Mouse (Mus musculus) MEL (cell line): ENCODE measurements at regions not wholly inside any gene's neighbourhood (a gene's known extent, or its start where the extent isn't known, plus 50 kb on each side); places are given as distances from the start of the nearest gene placed in this dataset.

ENCODE experiments used
- CHD2 ChIP-seq: IDR thresholded peaks from 2 replicates; pipeline ENCODE4 v1.6.1; 2011; ENCODE audit warnings: low read length, improper control_type of control experiment
- CTCF ChIP-seq, 3 experiments: IDR thresholded peaks in 2 of 3; conservative IDR thresholded peaks in 1 of 3; 2 replicates each; pipeline ENCODE4 v1.5.1; 2011 to 2012; ENCODE audit warnings: low read length in 3 of 3, low read depth in 2 of 3, mild to moderate bottlenecking in 2 of 3, improper control_type of control experiment in 1 of 3, inconsistent platforms in 1 of 3, mixed read lengths in 1 of 3, moderate library complexity in 1 of 3; ENCODE audit not compliant: control insufficient read depth in 1 of 3, insufficient read depth in 1 of 3, poor library complexity in 1 of 3, severe bottlenecking in 1 of 3
- E2F4 ChIP-seq: IDR thresholded peaks from 2 replicates; pipeline ENCODE4 v1.6.1; 2011; ENCODE audit warnings: low read depth, low read length, improper control_type of control experiment, borderline replicate concordance
- GABPA ChIP-seq: IDR thresholded peaks from 2 replicates; pipeline ENCODE4 v1.6.1; 2012; ENCODE audit warnings: low read depth, mild to moderate bottlenecking, inconsistent platforms, low read length, improper control_type of control experiment, moderate library complexity
- GATA1 ChIP-seq: IDR thresholded peaks from 2 replicates; pipeline ENCODE4 v1.6.1; 2011; ENCODE audit warnings: low read depth, low read length, improper control_type of control experiment
- JUND ChIP-seq: IDR thresholded peaks from 2 replicates; pipeline ENCODE4 v1.6.1; 2011; ENCODE audit warnings: low read depth, mild to moderate bottlenecking, improper control_type of control experiment, low read length
- MAFK ChIP-seq: IDR thresholded peaks from 2 replicates; pipeline ENCODE4 v1.6.1; 2011; ENCODE audit warnings: low read depth, mild to moderate bottlenecking, low read length, improper control_type of control experiment, borderline replicate concordance
- MEF2A ChIP-seq: IDR thresholded peaks from 2 replicates; pipeline ENCODE4 v1.6.1; 2014; ENCODE audit warnings: low read depth, mild to moderate bottlenecking, inconsistent platforms, low read length, improper control_type of control experiment; ENCODE audit not compliant: poor library complexity, insufficient replicate concordance, severe bottlenecking; ENCODE audit errors: extremely low read depth
- POLR2A ChIP-seq, 2 experiments: IDR thresholded peaks; 2 replicates each; pipeline ENCODE4 v1.6.1; 2011 to 2012; ENCODE audit warnings: low read length in 2 of 2, mild to moderate bottlenecking in 2 of 2, control low read depth in 1 of 2, improper control_type of control experiment in 1 of 2, low read depth in 1 of 2, moderate library complexity in 1 of 2; ENCODE audit not compliant: control insufficient read depth in 1 of 2, insufficient read depth in 1 of 2, poor library complexity in 1 of 2
- TBP ChIP-seq: IDR thresholded peaks from 2 replicates; pipeline ENCODE4 v1.8.0; 2011; ENCODE audit warnings: low read depth, low read length, improper control_type of control experiment
- UBTF ChIP-seq: IDR thresholded peaks from 2 replicates; pipeline ENCODE4 v1.6.1; 2012; ENCODE audit warnings: low read depth, mild to moderate bottlenecking, inconsistent platforms, low read length, improper control_type of control experiment, moderate library complexity, borderline replicate concordance; ENCODE audit not compliant: insufficient read depth
- ZNF384 ChIP-seq: IDR thresholded peaks from 2 replicates; pipeline ENCODE4 v1.6.1; 2012; ENCODE audit warnings: low read depth, mild to moderate bottlenecking, inconsistent platforms, low read length, improper control_type of control experiment

DNA sequence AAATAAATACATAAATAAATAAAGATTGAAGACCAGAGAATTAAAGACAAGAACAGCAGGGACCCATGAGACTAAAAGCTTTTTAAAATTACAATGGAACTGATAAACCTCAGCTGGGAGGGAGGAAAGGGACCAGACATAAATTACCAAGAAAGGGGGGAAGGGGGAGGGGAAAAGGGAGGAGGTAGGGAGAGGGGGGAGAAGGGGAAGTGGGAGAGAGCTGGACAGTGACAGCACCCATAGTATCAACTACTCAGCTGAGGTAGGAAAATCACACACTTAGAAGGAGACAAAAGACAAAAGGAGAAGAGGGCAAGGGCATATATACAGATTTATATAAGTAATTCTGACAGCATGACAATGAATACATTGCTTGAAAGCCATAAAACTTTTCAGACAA lies 626.4 kb upstream of the Adam5 start:
- TF ChIP-seq TBP (no peak), POLR2A (IDR thresholded peaks at IDR 0.05; ENCODE audit: control insufficient read depth in 1 of 2, insufficient read depth in 1 of 2, low read depth in 1 of 2, low read length in 2 of 2, poor library complexity in 1 of 2) (no peak), CTCF (IDR thresholded peaks at IDR 0.05 in 2 of 3, conservative IDR thresholded peaks at IDR 0.05 in 1 of 3; ENCODE audit: control insufficient read depth in 1 of 3, insufficient read depth in 1 of 3, low read depth in 2 of 3, low read length in 3 of 3, poor library complexity in 1 of 3, severe bottlenecking in 1 of 3) (no peak), GABPA (no peak), ZNF384 (no peak), UBTF (no peak), E2F4 (no peak), MEF2A (no peak), CHD2 (no peak), MAFK (no peak), GATA1 (no peak), JUND (no peak)
